Mouse (Mus musculus): ENCODE measurements around the gene Slc38a1.
A peak's percentile ranks its signal among the peaks of the same experiment; 100 is the strongest.

Gene Slc38a1

DNA sequence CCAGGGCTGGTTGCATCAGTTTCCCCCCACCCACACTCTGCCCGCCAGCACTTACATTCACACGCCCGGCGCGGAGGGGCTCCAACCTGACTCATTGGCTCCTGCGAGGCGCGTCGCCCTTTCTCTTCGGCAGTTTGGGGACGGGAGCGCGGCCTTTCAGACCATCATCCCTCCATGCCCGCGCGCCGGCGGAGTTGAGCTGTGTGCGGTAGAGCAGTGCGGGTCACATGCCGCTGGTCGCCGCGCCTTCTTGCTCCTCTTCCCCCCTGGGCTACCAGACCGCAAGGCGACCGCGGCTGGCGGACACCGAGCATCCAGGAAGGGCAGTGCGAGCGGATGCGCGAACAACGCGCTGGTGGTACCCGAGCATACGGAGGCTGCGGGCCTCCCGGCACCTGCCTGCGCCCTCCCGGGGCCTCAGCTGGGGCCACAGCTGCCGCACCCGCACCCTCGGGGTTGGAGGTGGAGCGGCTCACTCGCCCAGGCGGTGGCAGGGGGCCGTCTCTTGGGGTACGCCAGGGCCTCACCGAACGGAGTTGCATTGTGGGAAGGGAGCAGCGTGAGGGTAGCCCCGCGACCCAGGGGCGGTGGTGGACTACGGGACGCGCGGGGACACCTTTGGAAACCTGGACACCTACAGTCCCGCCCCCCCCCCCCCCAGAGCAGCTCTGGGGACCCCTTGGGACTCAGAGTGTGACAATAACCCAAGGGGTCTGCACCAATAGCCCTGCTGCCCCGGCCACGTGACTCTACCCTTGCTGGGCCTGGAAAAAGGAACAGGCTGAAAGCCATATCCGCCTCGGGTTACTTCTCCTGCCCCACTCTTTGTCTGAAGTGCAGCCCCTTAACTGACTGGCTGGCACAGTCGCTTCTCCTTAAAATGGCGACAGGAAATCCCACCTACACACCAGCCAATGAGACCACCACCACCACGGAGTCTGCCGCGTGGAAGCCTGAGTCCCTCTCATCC lies at the start of gene Slc38a1:
Gene Slc38a1, minus strand, starts transcription at position 478 of the 970 bp plus-strand sequence.
- DNase-seq (ENCODE audit: extremely low spot score, low read depth, low spot score): no peak

DNA sequence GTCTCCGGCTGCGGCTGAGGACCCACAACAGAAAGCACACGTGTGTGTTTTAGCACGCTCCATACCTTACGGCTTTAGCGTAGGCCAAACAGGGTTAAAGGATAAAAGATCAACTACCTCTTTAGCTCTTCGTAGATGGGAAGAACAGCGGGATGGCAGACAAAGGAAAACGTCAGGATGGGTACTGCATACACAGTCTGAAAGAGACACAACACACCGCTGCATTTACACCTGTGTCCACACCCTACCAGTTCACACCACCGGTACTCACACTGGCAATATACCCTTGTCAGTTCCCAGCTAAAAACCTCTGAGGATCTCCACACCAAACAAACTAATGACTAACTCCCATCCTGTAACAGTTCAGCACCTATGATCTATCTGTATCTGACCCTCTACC lies 49.7 kb upstream of the Slc38a1 start:
- no peak for DNase-seq (ENCODE audit: extremely low spot score, low read depth, low spot score)

DNA sequence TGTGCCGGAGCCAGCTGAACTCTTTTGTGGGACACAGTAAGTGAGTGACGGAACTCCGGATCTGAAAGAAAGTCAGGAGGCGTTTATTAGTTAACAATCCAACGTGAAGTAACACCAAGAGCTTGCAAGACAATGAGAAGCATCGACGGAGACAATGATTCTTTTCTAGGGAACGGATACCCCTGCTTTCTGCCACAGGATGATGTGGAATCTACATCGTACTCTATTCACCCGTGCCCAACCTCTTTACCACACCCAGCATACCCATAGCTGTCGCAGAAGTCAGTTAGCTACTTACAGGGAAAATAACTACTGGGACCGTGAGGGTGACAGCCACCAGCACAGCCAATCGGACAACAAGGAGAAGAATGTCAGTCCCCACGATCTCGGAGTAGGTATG lies 48.7 kb upstream of the Slc38a1 start:
- DNase-seq (ENCODE audit: extremely low spot score, low read depth, low spot score): no peak

DNA sequence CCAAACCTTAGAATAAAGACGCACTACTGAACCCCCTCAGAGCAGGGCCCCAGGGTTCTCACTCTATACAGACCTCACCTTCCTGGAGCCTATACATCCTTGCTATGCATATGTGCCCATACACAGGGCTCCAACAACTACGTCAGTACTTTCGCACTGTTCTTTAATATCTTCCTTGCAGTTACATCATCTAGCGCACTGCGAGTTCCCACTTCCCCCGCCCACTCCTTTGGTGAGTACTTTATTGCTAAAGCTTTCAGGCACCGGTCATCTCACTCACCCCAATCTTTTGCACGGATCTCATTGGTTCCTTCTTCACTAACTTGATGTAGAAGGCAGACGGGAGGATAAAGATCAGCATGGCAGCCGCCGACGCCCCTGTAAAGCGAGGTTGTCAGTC lies 48.1 kb upstream of the Slc38a1 start:
- DNase-seq (ENCODE audit: extremely low spot score, low read depth, low spot score): no peak

DNA sequence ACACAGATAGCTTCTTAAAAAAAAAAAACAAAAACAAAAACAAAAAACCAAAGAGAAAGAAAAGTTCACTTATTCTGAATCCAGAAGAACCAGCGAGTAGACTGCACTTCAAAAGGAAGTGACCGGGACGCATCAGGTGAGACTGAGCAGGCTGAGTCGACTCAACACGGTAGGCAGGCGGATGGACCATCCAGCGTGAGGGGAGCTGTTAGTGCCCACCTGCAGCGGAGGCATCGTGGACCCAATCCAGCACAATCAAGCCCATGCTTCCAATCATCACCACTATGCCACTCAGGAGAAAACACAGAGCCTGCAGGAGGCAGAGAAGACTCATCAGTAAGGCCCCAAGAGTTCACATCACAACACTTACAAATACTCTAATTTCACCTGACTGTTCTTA lies 47.2 kb upstream of the Slc38a1 start:
- no peak for DNase-seq (ENCODE audit: extremely low spot score, low read depth, low spot score)

DNA sequence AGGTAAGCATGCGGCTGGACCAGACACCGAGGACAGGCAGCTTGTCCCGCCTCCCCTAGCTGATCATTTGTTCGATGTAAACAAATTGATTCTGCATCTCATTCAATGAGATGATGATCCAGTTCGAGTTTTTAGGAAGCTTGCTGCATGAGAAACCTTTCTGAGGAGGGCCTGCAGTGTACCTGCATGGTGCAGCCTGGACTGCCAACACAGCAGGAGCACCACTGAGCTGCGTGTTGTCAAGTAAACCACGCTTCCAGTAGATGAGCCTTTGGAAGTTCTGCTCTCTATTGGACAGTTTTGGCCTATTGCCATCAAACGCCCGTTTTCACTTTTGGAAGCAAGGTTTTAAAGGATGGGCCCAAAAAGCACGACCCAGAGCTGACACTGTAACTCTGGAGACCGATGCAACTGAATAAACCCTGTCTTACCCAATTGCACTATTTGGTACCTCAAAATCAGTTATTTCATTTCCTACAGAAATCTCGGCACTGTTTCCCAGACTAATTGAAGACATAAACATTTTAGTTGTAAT lies 46.1 kb upstream of the Slc38a1 start:
- DNase-seq (ENCODE audit: extremely low spot score, low read depth, low spot score): no peak

DNA sequence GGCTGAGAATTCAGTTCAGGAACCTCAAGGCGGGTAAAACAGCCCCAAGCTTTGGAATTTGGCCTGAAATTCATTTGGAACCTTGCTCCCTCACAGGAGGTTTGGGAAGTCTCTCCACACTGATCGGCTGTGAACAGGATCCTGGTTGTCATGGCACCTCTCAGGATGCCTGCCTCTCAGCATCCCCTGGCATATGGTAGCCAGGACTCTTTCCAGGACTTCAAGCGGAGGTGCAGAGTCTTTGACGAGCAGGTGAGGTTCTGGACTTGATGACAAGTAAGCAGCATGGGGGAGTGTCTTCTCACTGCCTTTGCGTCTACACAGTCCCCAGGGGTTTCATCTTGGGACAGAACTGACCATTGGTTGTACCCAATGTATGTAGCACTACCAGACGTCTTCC lies 45.3 kb upstream of the Slc38a1 start:
- DNase-seq (ENCODE audit: extremely low spot score, low read depth, low spot score): no peak

GRCm38 (mm10) chr15:96687366-96687765 lies 44.7 kb upstream of the Slc38a1 start:
- no peak for DNase-seq (ENCODE audit: extremely low spot score, low read depth, low spot score)

GRCm38 (mm10) chr15:96686201-96687159 lies 43.8 kb upstream of the Slc38a1 start:
- DNase-seq (ENCODE audit: extremely low spot score, low read depth, low spot score): no peak

DNA sequence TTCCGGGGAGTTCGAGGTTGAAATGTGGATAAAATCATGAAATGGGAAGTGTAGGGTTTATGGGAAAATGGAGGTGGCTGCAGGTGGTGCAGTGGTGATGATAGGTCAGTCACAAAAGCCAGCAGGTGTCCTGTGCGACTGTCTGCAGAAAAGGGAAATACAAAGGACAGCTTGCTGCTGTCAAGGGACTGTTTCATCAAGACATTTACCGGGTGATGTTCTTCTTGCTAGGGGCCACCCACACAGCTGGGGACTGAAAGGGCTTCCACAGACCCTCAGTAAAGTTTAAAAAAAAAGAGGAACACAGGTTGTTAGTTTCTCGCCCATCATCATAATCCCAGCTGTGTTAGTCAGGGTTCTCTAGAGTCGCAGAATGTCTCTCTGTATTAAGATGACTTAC lies 42.6 kb upstream of the Slc38a1 start:
- no peak for DNase-seq (ENCODE audit: extremely low spot score, low read depth, low spot score)

- DNase-seq (ENCODE audit: extremely low spot score, low read depth, low spot score): no peak
These were observed 41.6 kb upstream of the Slc38a1 start for GRCm38 (mm10) chr15:96684132-96684830.

- DNase-seq (ENCODE audit: extremely low spot score, low read depth, low spot score): no peak
These were observed 36.4 kb upstream of the Slc38a1 start for GRCm38 (mm10) chr15:96678871-96679773.

DNA sequence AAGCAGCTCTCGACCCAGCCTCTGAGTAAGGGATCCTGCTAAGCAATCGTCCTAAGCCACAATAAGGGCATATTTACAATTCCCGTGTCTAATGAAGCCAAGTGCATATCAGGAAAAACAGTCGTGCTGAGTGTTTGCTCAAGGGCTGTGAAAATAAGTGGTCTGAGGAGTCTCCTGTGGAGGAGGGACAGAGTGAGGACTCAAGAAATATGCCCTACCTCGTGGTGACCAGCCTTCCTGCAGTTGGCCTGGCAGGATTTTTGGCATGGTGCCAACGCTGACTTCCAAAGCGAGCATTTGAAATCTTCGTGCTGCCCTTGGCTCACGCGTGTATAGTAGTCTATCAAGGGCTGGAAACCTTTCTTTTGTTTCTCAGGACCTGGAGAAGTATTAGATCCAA lies 33.8 kb upstream of the Slc38a1 start:
- no peak for DNase-seq (ENCODE audit: extremely low spot score, low read depth, low spot score)

DNA sequence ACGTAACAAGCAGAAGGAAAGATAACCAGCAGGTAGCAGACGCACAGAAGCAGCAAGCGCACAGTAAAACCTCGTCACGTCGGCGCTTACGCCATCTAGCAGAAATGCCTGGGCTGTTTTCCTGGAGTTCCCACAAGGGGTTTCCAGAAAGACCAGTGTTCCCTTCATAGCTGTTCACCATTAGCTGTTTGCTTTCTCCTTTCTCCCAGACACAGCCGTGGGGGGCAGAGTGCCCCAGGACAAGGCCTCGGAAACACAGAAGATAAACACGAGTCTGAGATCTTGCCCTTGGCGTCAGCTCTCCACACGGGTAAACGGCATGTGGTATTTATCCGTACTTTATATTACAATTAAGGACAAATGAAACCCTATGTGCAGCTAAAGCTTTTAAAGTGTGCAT lies 33.0 kb upstream of the Slc38a1 start:
- DNase-seq (ENCODE audit: extremely low spot score, low read depth, low spot score): no peak

- DNase-seq (ENCODE audit: extremely low spot score, low read depth, low spot score): no peak
These were observed 32.3 kb upstream of the Slc38a1 start for GRCm38 (mm10) chr15:96675055-96675454.

- DNase-seq (ENCODE audit: extremely low spot score, low read depth, low spot score): no peak
These were observed 31.4 kb upstream of the Slc38a1 start for GRCm38 (mm10) chr15:96674089-96674488.

- no peak for DNase-seq (ENCODE audit: extremely low spot score, low read depth, low spot score)
These were observed 27.0 kb upstream of the Slc38a1 start for GRCm38 (mm10) chr15:96669721-96670120.

DNA sequence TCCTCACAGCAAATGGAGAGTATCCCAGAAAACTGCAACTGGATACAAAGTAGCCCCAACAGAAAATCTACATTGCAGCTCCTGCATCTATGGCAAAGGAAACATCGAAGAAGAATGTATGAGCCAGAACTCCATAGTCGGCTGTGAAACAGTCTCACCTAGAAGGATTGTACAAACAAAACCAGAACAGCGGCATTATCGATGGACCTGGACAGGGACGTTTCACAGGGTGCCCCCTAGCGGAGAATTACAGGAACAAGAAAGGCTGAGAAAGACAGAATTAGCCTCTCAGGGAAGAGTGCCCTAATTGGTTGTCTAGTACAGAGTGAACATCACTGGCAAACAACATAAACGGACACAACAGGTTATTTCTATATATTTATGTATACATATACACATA lies 23.9 kb upstream of the Slc38a1 start:
- DNase-seq (ENCODE audit: extremely low spot score, low read depth, low spot score): no peak

GRCm38 (mm10) chr15:96665889-96666288 lies 23.2 kb upstream of the Slc38a1 start:
- DNase-seq (ENCODE audit: extremely low spot score, low read depth, low spot score): peak; percentile 86

All from hindlimb bud, embryonic 11.5 days (tissue).